Mouse (Mus musculus): Measurements from ENCODE around the gene Arl4a.

Gene Arl4a

DNA sequence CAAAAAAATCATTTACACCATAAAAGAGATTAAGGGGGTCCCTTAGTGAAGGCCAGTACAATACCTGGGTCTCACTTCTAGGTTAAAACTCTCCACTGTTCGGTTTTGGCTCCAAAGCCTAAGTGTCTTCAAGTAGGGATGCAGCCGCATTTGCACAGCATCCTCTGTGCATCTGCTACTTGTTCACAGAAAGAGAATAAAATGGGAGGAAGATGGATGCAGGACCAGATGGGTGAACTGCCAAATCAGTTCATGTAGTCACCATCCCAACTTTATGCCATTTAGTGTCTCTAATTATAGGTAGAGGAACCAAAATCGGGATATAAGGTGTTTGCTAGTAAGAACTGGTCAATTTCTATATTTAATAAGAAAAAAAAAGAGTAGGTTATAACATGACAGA is 69.7 kb downstream of the Arl4a start:
- no peak for DNase-seq (ENCODE audit: low spot score in 2 of 2)

DNA sequence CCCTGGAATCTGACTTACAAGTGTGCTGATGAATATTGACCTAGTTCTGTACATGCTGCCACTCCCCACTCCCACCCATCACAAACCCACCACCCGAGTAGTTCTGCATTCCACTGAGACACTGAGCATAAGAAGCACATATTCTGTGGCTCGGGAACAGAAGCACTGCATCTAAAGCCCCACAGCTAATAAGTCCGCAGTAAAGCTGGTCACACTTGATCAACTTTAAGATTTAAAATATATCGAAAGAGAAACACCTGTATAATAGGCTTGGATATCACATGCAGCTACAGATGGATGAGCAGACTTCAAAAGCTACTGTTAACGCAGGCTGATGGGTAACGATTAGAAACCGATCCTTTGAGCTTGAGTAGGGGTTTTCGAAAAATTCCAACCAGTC is 78.7 kb downstream of the Arl4a start:
- no peak for DNase-seq (ENCODE audit: low spot score in 2 of 2)

DNA sequence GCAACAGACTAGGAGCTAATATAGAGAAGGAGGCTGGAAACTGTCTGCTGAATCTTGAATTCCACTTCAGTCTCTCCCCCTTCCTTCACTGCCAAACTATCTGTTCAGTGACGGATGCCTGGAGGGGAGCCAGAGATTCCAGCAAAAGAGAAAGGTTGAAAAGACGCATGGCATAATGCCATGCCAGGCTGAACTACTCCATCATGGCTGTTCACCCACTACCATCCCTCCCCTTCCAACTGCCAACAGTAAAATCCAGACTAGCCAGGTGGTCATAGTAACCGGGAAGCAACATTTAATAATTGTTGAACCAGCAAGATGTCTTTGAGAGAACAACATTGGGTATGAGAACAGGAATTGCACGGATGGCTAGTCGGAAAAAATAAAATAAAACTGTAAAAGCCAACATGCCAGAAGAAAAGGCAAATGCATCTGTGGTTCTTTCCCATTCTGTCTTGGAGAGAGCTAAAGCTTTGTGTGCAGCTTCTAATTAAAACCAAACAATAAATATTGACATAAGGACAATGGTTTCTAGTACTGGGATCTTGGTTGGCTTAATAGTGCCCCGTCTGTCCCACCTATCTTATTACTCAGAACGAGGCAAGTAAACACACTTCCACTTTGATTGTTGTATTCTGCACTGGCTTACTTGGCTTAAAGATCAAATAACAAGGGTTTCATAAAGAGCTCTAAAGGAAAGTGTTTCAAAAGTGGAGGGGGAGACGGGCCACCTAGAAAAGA is 79.7 kb downstream of the Arl4a start:
- DNase-seq (ENCODE audit: low spot score in 2 of 2) = peak; percentile 64 to 86

DNA sequence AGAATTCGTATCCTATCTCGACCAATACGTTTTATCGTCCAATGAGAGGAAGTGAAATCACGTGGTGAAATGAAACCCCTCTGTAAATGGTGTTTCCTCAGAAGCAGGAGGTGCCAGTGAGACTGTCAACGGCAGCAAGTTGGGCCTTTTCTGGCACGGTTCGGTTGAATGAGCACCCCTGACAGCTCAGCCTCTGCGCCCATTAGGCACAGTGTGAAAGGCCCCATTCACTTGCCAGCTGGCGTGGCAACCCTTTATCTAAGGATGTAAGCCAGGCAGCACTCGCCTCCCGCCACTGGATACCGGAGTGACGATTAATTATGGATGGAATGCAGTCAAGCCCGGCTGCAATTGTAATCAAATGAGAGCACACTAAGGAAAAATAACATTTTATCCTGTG is 81.4 kb downstream of the Arl4a start:
- peak; percentile 40 to 84 for DNase-seq (ENCODE audit: low spot score in 2 of 2)
